Mouse (Mus musculus): Measurements from ENCODE around the gene Eif5b. TPM values are rescaled to one million over a fixed set of nuclear protein-coding genes. Genes with fewer than 3 reads are reported as not detected.

The Eif5b gene
- total and polyA plus RNA-seq, 3 experiments = 80.8 to 143 (median 91.6) TPM

- Histone ChIP-seq H3K36me3 (replicated peaks) (peaks cover 38% of the 10 kb centered on the region), H3K9me3 (replicated peaks) (no peaks in the 10 kb centered on the region), H3K4me1 (ENCODE audit: insufficient read depth, low read depth, low read length) (peaks cover 74% of the 10 kb centered on the region), H3K27me3 (ENCODE audit: insufficient read depth, low read length) (no peaks in the 10 kb centered on the region), H3K4me3 (ENCODE audit: low read depth, low read length) (peak overlapping the region; percentile 57; the same call in 1 of the 2 replicates)
- no peak for TF ChIP-seq POLR2AphosphoS5 (IDR thresholded peaks at IDR 0.05; ENCODE audit: insufficient replicate concordance, low read depth, low read length)
- no peak for TF ChIP-seq GATA2 (IDR thresholded peaks at IDR 0.05; ENCODE audit: borderline replicate concordance, low read depth, low read length)
- no peak for TF ChIP-seq GATA1 (IDR thresholded peaks at IDR 0.05; ENCODE audit: borderline replicate concordance, low read length)
- TF ChIP-seq TAL1 (conservative IDR thresholded peaks at IDR 0.05; ENCODE audit: low read depth, low read length) = no peak
- no peak for TF ChIP-seq CTCF (IDR thresholded peaks at IDR 0.05; ENCODE audit: low read depth, low read length)
- ATAC-seq (ENCODE audit: extremely low read depth, insufficient number of reproducible peaks, low FRiP score, poor library complexity, severe bottlenecking) = no peak
- DNase-seq (ENCODE audit: low spot score) = no peak
Observed at GRCm38 (mm10) chr1:38012509-38012908, 14.7 kb downstream of the Eif5b start.

GRCm38 (mm10) chr1:38014551-38015203, 16.9 kb downstream of the Eif5b start:
- no peak for TF ChIP-seq GATA2 (IDR thresholded peaks at IDR 0.05; ENCODE audit: borderline replicate concordance, low read depth, low read length)
- TF ChIP-seq CTCF (IDR thresholded peaks at IDR 0.05; ENCODE audit: low read depth, low read length) = no peak
- TF ChIP-seq GATA1 (IDR thresholded peaks at IDR 0.05; ENCODE audit: borderline replicate concordance, low read length) = no peak
- no peak; the same call in 1 of the 2 replicates for TF ChIP-seq TAL1 (conservative IDR thresholded peaks at IDR 0.05; ENCODE audit: low read depth, low read length)
- TF ChIP-seq POLR2AphosphoS5 (IDR thresholded peaks at IDR 0.05; ENCODE audit: insufficient replicate concordance, low read depth, low read length) = no peak
- Histone ChIP-seq H3K4me3 (ENCODE audit: low read depth, low read length) (no peak overlapping the region), H3K4me1 (ENCODE audit: insufficient read depth, low read depth, low read length) (peaks cover 55% of the 10 kb centered on the region), H3K36me3 (replicated peaks) (peaks cover 45% of the 10 kb centered on the region), H3K9me3 (replicated peaks) (no peaks in the 10 kb centered on the region), H3K27me3 (ENCODE audit: insufficient read depth, low read length) (no peaks in the 10 kb centered on the region)
- no peak for ATAC-seq (ENCODE audit: extremely low read depth, insufficient number of reproducible peaks, low FRiP score, poor library complexity, severe bottlenecking)
- no peak for DNase-seq (ENCODE audit: low spot score)

- TF ChIP-seq TAL1 (conservative IDR thresholded peaks at IDR 0.05; ENCODE audit: low read depth, low read length) (no peak), POLR2AphosphoS5 (IDR thresholded peaks at IDR 0.05; ENCODE audit: insufficient replicate concordance, low read depth, low read length) (no peak), GATA2 (IDR thresholded peaks at IDR 0.05; ENCODE audit: borderline replicate concordance, low read depth, low read length) (no peak), CTCF (IDR thresholded peaks at IDR 0.05; ENCODE audit: low read depth, low read length) (no peak), GATA1 (IDR thresholded peaks at IDR 0.05; ENCODE audit: borderline replicate concordance, low read length) (no peak)
- Histone ChIP-seq H3K27me3 (ENCODE audit: insufficient read depth, low read length) (no peaks in the 10 kb centered on the region), H3K4me3 (ENCODE audit: low read depth, low read length) (no peak overlapping the region), H3K36me3 (replicated peaks) (peaks cover 85% of the 10 kb centered on the region), H3K4me1 (ENCODE audit: insufficient read depth, low read depth, low read length) (peaks cover 31% of the 10 kb centered on the region), H3K9me3 (replicated peaks) (no peaks in the 10 kb centered on the region)
- ATAC-seq (ENCODE audit: extremely low read depth, insufficient number of reproducible peaks, low FRiP score, poor library complexity, severe bottlenecking) = no peak
- no peak for DNase-seq (ENCODE audit: low spot score)
Observed at GRCm38 (mm10) chr1:38027301-38027700, 29.5 kb downstream of the Eif5b start.

GRCm38 (mm10) chr1:38031391-38031790, 33.6 kb downstream of the Eif5b start:
- Histone ChIP-seq H3K9me3 (replicated peaks) (no peaks in the 10 kb centered on the region), H3K36me3 (replicated peaks) (peaks cover 88% of the 10 kb centered on the region), H3K27me3 (ENCODE audit: insufficient read depth, low read length) (no peaks in the 10 kb centered on the region), H3K4me1 (ENCODE audit: insufficient read depth, low read depth, low read length) (peaks cover 29% of the 10 kb centered on the region), H3K4me3 (ENCODE audit: low read depth, low read length) (no peak overlapping the region)
- ATAC-seq (ENCODE audit: extremely low read depth, insufficient number of reproducible peaks, low FRiP score, poor library complexity, severe bottlenecking) (no peak), DNase-seq (ENCODE audit: low spot score) (no peak)
- no peak for TF ChIP-seq GATA2 (IDR thresholded peaks at IDR 0.05; ENCODE audit: borderline replicate concordance, low read depth, low read length)
- TF ChIP-seq CTCF (IDR thresholded peaks at IDR 0.05; ENCODE audit: low read depth, low read length) = no peak
- no peak for TF ChIP-seq GATA1 (IDR thresholded peaks at IDR 0.05; ENCODE audit: borderline replicate concordance, low read length)
- no peak; the same call in 1 of the 2 replicates for TF ChIP-seq POLR2AphosphoS5 (IDR thresholded peaks at IDR 0.05; ENCODE audit: insufficient replicate concordance, low read depth, low read length)
- TF ChIP-seq TAL1 (conservative IDR thresholded peaks at IDR 0.05; ENCODE audit: low read depth, low read length) = no peak

- Histone ChIP-seq H3K9me3 (replicated peaks) (no peaks in the 10 kb centered on the region), H3K4me1 (ENCODE audit: insufficient read depth, low read depth, low read length) (peaks cover 13% of the 10 kb centered on the region), H3K4me3 (ENCODE audit: low read depth, low read length) (no peak overlapping the region), H3K36me3 (replicated peaks) (peaks cover 93% of the 10 kb centered on the region), H3K27me3 (ENCODE audit: insufficient read depth, low read length) (no peaks in the 10 kb centered on the region)
- DNase-seq (ENCODE audit: low spot score) (no peak), ATAC-seq (ENCODE audit: extremely low read depth, insufficient number of reproducible peaks, low FRiP score, poor library complexity, severe bottlenecking) (no peak)
- no peak for TF ChIP-seq CTCF (IDR thresholded peaks at IDR 0.05; ENCODE audit: low read depth, low read length)
- no peak for TF ChIP-seq GATA1 (IDR thresholded peaks at IDR 0.05; ENCODE audit: borderline replicate concordance, low read length)
- no peak for TF ChIP-seq POLR2AphosphoS5 (IDR thresholded peaks at IDR 0.05; ENCODE audit: insufficient replicate concordance, low read depth, low read length)
- TF ChIP-seq TAL1 (conservative IDR thresholded peaks at IDR 0.05; ENCODE audit: low read depth, low read length) = no peak
- no peak for TF ChIP-seq GATA2 (IDR thresholded peaks at IDR 0.05; ENCODE audit: borderline replicate concordance, low read depth, low read length)
Observed at GRCm38 (mm10) chr1:38035521-38035920, 37.7 kb downstream of the Eif5b start.

- Histone ChIP-seq H3K4me1 (ENCODE audit: insufficient read depth, low read depth, low read length) (peaks cover 6% of the 10 kb centered on the region; the same call in 1 of the 2 replicates), H3K4me3 (ENCODE audit: low read depth, low read length) (no peak overlapping the region), H3K27me3 (ENCODE audit: insufficient read depth, low read length) (no peaks in the 10 kb centered on the region), H3K36me3 (replicated peaks) (peaks cover 96% of the 10 kb centered on the region), H3K9me3 (replicated peaks) (no peaks in the 10 kb centered on the region)
- DNase-seq (ENCODE audit: low spot score) (no peak), ATAC-seq (ENCODE audit: extremely low read depth, insufficient number of reproducible peaks, low FRiP score, poor library complexity, severe bottlenecking) (no peak)
- no peak for TF ChIP-seq CTCF (IDR thresholded peaks at IDR 0.05; ENCODE audit: low read depth, low read length)
- no peak for TF ChIP-seq POLR2AphosphoS5 (IDR thresholded peaks at IDR 0.05; ENCODE audit: insufficient replicate concordance, low read depth, low read length)
Observed at GRCm38 (mm10) chr1:38037375-38037774, 39.6 kb downstream of the Eif5b start.
